Mouse (Mus musculus): ENCODE measurements around the gene 6430628N08Rik. TPM values are rescaled to one million over a fixed set of nuclear protein-coding genes. Genes with fewer than 3 reads are reported as not detected.

The 6430628N08Rik gene
- polyA plus RNA-seq (2015; fragmentation: Nextera tagmentation; extraction: Ambion mirVana) = 0.25 TPM in 1 of 2 replicates, not detected in the other

DNA sequence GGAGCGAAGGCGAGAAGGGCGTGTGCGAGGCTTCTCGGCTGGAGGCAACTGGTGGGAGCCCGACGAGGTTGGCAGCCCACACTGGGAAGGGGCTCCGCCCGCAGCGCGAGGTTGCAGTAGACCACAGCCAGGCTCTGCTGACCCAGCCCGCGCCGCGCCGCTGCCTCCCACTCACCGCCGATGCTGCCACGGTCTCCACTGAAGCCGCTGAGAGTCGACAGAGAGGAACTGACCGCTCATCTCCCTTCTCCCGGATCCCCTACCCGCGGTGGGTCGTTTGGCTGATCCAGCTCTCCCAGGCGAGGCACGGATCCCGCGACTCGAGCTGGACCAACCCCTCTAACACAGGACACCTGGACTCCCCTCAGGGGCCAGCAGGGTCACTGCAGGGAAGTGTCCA, at the start of gene 6430628N08Rik:
Gene 6430628N08Rik (plus strand): TSS at position 113 of the 400 bp plus-strand sequence.
- Histone ChIP-seq H3K4me3 (peak within 1 kb of the TSS; percentile 30), H3K27ac (no peak within 1 kb of the TSS), H3K36me3 (ENCODE audit: poor library complexity, severe bottlenecking) (no peaks in the 10 kb centered on the region), H3K4me1 (peaks cover 11% of the 10 kb centered on the region), H3K4me2 (peak within 1 kb of the TSS; percentile 64), H3K9me3 (replicated peaks) (no peaks in the 10 kb centered on the region), H3K27me3 (peaks cover 52% of the 10 kb centered on the region), H3K9ac (peak within 1 kb of the TSS; percentile 48)
- ATAC-seq = peak; percentile 26; the same call in 1 of the 2 replicates
- WGBS = under 1% methylated on average over 30 of the region's 31 CpGs

DNA sequence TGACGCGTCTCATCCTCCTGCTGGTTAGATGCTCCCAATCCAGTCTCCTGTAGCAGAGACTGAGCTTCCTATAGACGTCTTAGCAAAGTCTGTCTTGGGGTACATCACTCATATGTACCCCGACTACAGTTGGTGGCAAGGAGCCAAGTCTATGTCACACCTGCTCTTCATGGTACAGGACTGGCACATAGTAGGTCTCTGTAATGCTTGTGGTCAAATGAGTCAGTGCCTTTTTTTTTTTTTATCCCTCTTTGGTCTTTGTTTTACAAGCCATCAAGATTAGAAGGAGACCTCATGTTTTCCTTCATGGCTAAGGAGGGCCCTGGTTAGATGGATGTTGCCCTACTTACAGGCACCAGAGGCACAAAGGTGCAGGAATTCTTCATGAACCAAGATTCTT, 49.6 kb upstream of the 6430628N08Rik start:
- WGBS = 95% methylated on average over 4 of the region's 4 CpGs

DNA sequence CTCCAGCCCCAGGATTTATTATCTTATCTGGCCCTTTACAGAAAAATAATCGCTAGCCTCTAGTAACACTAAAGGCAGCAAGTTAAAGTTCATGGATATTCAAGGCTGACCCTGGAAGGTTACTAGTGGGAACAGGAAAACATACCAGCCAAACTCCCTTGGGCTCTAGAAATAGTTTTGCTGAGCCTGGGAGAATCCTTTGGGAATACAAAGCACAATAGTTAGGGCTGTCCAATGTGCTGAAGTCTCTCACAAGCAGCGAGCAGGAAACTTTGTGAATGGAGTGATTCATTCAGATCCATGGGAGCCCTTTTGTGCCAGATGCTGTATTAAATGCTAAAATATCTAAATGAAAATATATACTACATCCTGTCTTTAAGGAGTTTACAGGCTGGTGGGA, 43.8 kb upstream of the 6430628N08Rik start:
- Histone ChIP-seq H3K27ac (no peak overlapping the region), H3K4me3 (no peak overlapping the region), H3K4me1 (peaks cover 15% of the 10 kb centered on the region), H3K9me3 (replicated peaks) (no peaks in the 10 kb centered on the region), H3K36me3 (ENCODE audit: poor library complexity, severe bottlenecking) (peaks cover 27% of the 10 kb centered on the region), H3K9ac (no peak overlapping the region), H3K27me3 (no peaks in the 10 kb centered on the region), H3K4me2 (no peak overlapping the region)
- WGBS = 49% methylated on average over 2 of the region's 2 CpGs
- no peak for ATAC-seq

More for the DNA sequence above, 49.6 kb upstream of the 6430628N08Rik start:
- Histone ChIP-seq H3K9me3 (replicated peaks) (no peaks in the 10 kb centered on the region), H3K4me2 (no peak overlapping the region), H3K4me3 (no peak overlapping the region), H3K27ac (no peak overlapping the region), H3K27me3 (no peaks in the 10 kb centered on the region), H3K4me1 (peaks cover 7% of the 10 kb centered on the region), H3K9ac (no peak overlapping the region), H3K36me3 (ENCODE audit: poor library complexity, severe bottlenecking) (no peaks in the 10 kb centered on the region)
- ATAC-seq = no peak

DNA sequence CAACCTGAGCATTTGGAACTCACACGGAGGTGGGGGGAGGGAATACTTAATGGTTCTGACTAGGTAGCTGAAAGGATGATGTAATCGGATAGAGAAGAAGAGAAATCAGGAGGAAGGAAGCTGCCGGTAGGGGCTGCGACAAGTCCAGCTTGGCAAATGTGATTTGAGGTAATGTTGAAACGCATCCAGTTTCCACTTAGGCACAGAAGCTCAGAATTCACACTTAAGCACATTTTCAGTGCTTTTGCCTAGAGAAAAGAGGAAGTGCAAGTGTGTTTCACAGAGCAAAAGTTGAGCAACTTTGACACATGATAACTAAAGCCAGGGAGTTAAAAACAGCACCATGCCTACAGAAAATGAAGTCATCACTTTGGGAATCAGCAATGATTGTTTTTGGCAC, 43.1 kb upstream of the 6430628N08Rik start:
- Histone ChIP-seq H3K27me3 (no peaks in the 10 kb centered on the region), H3K9ac (no peak overlapping the region), H3K27ac (peak overlapping the region; percentile 35; the same call in 1 of the 2 replicates), H3K9me3 (replicated peaks) (no peaks in the 10 kb centered on the region), H3K36me3 (ENCODE audit: poor library complexity, severe bottlenecking) (peaks cover 28% of the 10 kb centered on the region), H3K4me2 (no peak overlapping the region), H3K4me3 (no peak overlapping the region), H3K4me1 (peaks cover 15% of the 10 kb centered on the region)
- WGBS = 43% methylated on average over 5 of the region's 5 CpGs
- ATAC-seq = peak; percentile 43; the same call in 1 of the 2 replicates

- H3K27ac ChIP-seq = no peak overlapping the region
- H3K9me3 ChIP-seq (replicated peaks) = no peaks in the 10 kb centered on the region
- H3K9ac ChIP-seq = no peak overlapping the region
- no peak overlapping the region for H3K4me3 ChIP-seq
- ATAC-seq = no peak
- WGBS = 94% methylated on average over 1 of the region's 1 CpGs
- peaks cover 28% of the 10 kb centered on the region for H3K36me3 ChIP-seq (ENCODE audit: poor library complexity, severe bottlenecking)
- H3K4me2 ChIP-seq = no peak overlapping the region
- H3K4me1 ChIP-seq = peaks cover 15% of the 10 kb centered on the region
- no peaks in the 10 kb centered on the region for H3K27me3 ChIP-seq
Observed at GRCm38 (mm10) chr4:115848083-115848482, 42.4 kb upstream of the 6430628N08Rik start.

DNA sequence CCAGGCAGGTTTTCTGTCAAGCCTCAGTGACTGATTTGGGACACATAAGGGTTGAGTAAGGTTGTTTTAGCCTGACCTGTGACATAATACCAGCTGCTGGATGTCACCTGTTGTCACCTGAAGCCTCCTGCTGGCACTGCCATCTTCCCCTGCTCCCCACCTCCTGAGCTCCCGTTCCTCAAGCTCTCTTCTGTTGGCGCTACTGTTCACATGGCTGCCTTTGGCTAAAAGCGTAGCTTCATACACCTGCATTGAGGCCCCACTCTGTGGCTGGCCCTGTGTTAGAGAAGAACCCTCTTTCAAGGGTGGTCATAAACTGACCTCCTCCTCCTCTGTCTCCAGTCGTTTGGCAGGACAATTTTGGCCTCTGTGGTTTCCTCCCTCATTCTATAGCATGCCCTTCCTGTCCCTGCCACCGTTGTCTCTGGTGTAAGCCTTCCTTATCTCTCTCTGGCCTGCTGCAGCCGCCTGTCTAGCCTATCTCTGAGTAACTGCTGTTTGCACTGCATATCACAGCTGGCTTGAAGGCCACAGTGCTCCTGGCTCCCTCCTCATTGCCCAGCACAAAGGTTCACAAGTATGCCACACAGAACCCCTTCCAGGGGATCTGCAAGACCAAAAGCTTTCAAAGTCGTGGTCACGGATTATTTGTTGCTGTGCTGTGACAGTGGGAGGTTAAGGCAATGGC, 41.3 kb upstream of the 6430628N08Rik start:
- ATAC-seq = no peak
- Histone ChIP-seq H3K27ac (no peak overlapping the region), H3K4me3 (no peak overlapping the region), H3K9me3 (replicated peaks) (no peaks in the 10 kb centered on the region), H3K4me1 (peaks cover 15% of the 10 kb centered on the region), H3K36me3 (ENCODE audit: poor library complexity, severe bottlenecking) (peaks cover 28% of the 10 kb centered on the region), H3K27me3 (no peaks in the 10 kb centered on the region), H3K4me2 (no peak overlapping the region), H3K9ac (no peak overlapping the region)
- 77% methylated on average over 8 of the region's 8 CpGs for WGBS

GRCm38 (mm10) chr4:115850111-115850510, 40.4 kb upstream of the 6430628N08Rik start:
- H3K36me3 ChIP-seq (ENCODE audit: poor library complexity, severe bottlenecking) = peaks cover 28% of the 10 kb centered on the region
- peaks cover 18% of the 10 kb centered on the region for H3K4me1 ChIP-seq
- no peak overlapping the region for H3K4me3 ChIP-seq
- no peaks in the 10 kb centered on the region for H3K27me3 ChIP-seq
- no peak overlapping the region for H3K4me2 ChIP-seq
- no peak overlapping the region for H3K27ac ChIP-seq
- no peaks in the 10 kb centered on the region for H3K9me3 ChIP-seq (replicated peaks)
- no peak for ATAC-seq
- H3K9ac ChIP-seq = no peak overlapping the region
- WGBS = 78% methylated on average over 2 of the region's 2 CpGs

DNA sequence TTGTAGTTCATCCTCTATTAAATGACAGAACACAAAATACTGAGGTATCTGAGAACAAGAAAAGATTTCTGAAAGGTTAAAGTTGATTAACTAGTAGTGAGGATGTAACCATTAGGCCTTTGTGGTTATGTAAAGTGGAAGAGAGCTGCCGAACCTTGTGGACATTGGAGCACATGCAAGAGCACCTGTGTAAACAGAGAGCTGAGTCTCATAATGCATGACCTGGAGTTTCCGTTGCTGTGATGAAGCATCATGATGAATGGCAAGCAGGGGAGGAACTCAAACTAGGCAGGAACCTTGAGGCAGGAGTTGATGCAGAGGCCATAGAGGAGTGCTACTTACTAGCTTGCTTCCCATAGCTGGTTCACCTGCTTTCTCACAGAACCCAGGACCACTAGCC, 39.8 kb upstream of the 6430628N08Rik start:
- H3K27ac ChIP-seq = no peak overlapping the region
- no peak for ATAC-seq
- no peaks in the 10 kb centered on the region for H3K9me3 ChIP-seq (replicated peaks)
- peaks cover 23% of the 10 kb centered on the region for H3K4me1 ChIP-seq
- 80% methylated on average over 2 of the region's 2 CpGs for WGBS
- H3K4me2 ChIP-seq = no peak overlapping the region
- H3K27me3 ChIP-seq = no peaks in the 10 kb centered on the region
- no peak overlapping the region for H3K9ac ChIP-seq
- no peak overlapping the region for H3K4me3 ChIP-seq
- peaks cover 28% of the 10 kb centered on the region for H3K36me3 ChIP-seq (ENCODE audit: poor library complexity, severe bottlenecking)

DNA sequence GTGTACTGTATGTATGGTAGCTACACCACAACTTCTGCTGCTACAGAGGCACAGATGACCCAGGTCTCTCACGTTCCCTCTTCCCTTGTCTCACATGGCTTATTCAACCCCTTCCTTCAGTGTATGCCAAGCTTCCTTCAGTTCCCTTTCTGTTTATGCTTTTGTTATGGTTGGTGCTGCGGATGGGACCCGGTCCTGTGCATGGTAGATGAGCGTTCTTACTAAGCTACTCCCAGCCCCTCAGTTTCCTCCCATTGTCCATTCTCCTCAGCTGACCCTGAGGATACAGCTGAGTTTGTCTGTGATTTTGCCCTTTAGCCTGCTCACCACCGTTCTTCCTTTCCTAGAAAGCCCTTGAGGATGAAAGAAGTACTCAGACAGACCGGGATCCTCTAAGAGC, 38.9 kb upstream of the 6430628N08Rik start:
- Histone ChIP-seq H3K36me3 (ENCODE audit: poor library complexity, severe bottlenecking) (peaks cover 28% of the 10 kb centered on the region), H3K27ac (no peak overlapping the region), H3K4me3 (no peak overlapping the region), H3K9me3 (replicated peaks) (no peaks in the 10 kb centered on the region), H3K9ac (no peak overlapping the region), H3K4me1 (peaks cover 33% of the 10 kb centered on the region), H3K27me3 (no peaks in the 10 kb centered on the region), H3K4me2 (no peak overlapping the region)
- ATAC-seq = no peak
- WGBS = 91% methylated on average over 6 of the region's 6 CpGs

DNA sequence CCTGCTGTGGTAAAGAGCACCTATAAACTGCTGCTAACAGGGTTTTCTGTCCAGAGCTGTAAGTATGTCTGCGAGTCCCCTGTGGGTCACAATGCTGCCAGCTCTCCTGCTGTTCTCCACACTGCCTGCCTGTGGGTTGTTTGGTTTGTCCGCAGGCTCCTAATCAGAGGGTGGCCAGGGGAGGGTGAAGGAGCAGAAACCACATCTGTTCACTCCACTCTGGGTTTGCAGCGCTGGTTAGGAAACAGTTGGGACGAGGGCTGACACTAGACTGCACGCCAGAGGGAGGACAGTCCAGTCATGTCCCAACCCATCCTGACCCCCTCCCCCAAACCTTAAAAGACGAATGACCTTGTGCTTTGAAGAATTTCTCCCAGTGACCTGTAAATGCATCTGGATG, 35.4 kb upstream of the 6430628N08Rik start:
- peaks cover 42% of the 10 kb centered on the region for H3K36me3 ChIP-seq (ENCODE audit: poor library complexity, severe bottlenecking)
- 53% methylated on average over 6 of the region's 6 CpGs for whole genome bisulfite sequencing
- H3K9me3 ChIP-seq (replicated peaks) = no peaks in the 10 kb centered on the region
- H3K4me1 ChIP-seq = peaks cover 22% of the 10 kb centered on the region
- no peak overlapping the region for H3K27ac ChIP-seq
- H3K9ac ChIP-seq = no peak overlapping the region
- H3K4me2 ChIP-seq = no peak overlapping the region
- H3K4me3 ChIP-seq = no peak overlapping the region
- ATAC-seq = no peak
- no peaks in the 10 kb centered on the region for H3K27me3 ChIP-seq

DNA sequence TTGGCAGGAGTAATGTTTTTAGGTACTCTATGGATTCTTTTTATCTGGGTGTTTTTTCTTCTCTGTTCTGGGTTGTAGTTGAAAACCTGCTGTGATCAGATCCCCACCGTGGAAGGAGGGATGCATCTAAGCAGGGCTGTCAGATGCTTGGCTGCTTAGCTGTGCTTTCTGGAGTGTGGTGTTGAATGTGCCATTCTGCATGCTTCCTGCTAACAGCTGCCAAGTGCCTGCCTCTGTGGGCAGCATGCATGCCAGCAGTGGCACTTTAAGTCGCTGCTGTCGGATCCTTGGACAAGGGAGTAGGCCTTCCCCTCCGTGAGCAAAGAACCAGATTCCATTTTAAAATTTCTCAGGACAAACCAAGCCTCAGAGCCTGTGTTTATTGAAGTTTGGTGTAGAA, 34.9 kb upstream of the 6430628N08Rik start:
- Histone ChIP-seq H3K36me3 (ENCODE audit: poor library complexity, severe bottlenecking) (peaks cover 42% of the 10 kb centered on the region), H3K27ac (no peak overlapping the region), H3K4me3 (no peak overlapping the region), H3K27me3 (no peaks in the 10 kb centered on the region), H3K4me1 (peaks cover 22% of the 10 kb centered on the region), H3K4me2 (no peak overlapping the region), H3K9me3 (replicated peaks) (no peaks in the 10 kb centered on the region), H3K9ac (no peak overlapping the region)
- WGBS = 48% methylated on average over 4 of the region's 4 CpGs
- ATAC-seq = no peak

DNA sequence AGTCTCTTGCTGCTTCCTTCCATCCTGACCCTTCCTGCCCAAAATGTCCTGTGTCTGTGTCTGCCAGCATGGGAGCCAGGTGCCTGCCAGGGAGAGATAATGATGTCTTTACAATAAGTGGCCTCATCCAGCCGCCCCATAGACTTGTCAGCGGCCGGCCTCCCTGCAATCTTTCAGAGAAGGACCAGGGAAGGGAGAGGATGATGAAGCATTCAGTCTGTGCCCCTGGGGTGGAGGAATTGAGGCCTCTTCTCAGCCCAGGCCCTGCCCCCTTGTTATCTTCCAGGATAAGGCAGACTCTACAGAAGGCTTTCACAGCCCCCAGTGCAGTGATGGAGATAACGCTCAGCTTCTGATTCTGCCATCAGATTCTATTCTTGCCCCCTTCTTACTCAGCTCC, 34.2 kb upstream of the 6430628N08Rik start:
- Histone ChIP-seq H3K27ac (no peak overlapping the region), H3K4me3 (no peak overlapping the region), H3K27me3 (no peaks in the 10 kb centered on the region), H3K9me3 (replicated peaks) (no peaks in the 10 kb centered on the region), H3K4me1 (peaks cover 18% of the 10 kb centered on the region), H3K9ac (0 out of 2 replicates have a peak overlapping the region, but pooled peaks have one; percentile 21), H3K36me3 (ENCODE audit: poor library complexity, severe bottlenecking) (peaks cover 43% of the 10 kb centered on the region), H3K4me2 (no peak overlapping the region)
- ATAC-seq = no peak
- WGBS = 52% methylated on average over 4 of the region's 4 CpGs

Data from forebrain, embryonic 13.5 days (tissue).